Mouse (Mus musculus) layer of hippocampus, adult 11-12 months (tissue): ENCODE results near the gene Mylk.

Source experiments
- DNase-seq: peaks from one replicate; pipeline ENCODE4 v3.0.0; 2022; ENCODE audit warnings: low spot score

Gene Mylk

GRCm38 (mm10) chr16:34941915-34942314 is 196.9 kb downstream of the Mylk start:
- no peak for DNase-seq

- DNase-seq, result no peak
Measured at GRCm38 (mm10) chr16:34946301-34946700, 201.3 kb downstream of the Mylk start.

GRCm38 (mm10) chr16:34950935-34951334 is 205.9 kb downstream of the Mylk start:
- DNase-seq, result no peak

- no peak for DNase-seq
Measured at GRCm38 (mm10) chr16:34952254-34952653, 207.2 kb downstream of the Mylk start.

- DNase-seq, result no peak
Measured at GRCm38 (mm10) chr16:34952798-34953197, 207.8 kb downstream of the Mylk start.

GRCm38 (mm10) chr16:34953501-34953900 is 208.5 kb downstream of the Mylk start:
- DNase-seq, result no peak

GRCm38 (mm10) chr16:34957487-34958230 is 212.6 kb downstream of the Mylk start:
- no peak for DNase-seq

GRCm38 (mm10) chr16:34958667-34959066 is 213.7 kb downstream of the Mylk start:
- no peak for DNase-seq

- no peak for DNase-seq
Measured at GRCm38 (mm10) chr16:34959261-34959660, 214.3 kb downstream of the Mylk start.

- DNase-seq, result no peak
Measured at GRCm38 (mm10) chr16:34960243-34960642, 215.2 kb downstream of the Mylk start.

- no peak for DNase-seq
Measured at GRCm38 (mm10) chr16:34960866-34961582, 216.0 kb downstream of the Mylk start.

- DNase-seq, result no peak
Measured at GRCm38 (mm10) chr16:34962322-34962721, 217.3 kb downstream of the Mylk start.

- no peak for DNase-seq
Measured at GRCm38 (mm10) chr16:34963008-34963407, 218.0 kb downstream of the Mylk start.

GRCm38 (mm10) chr16:34966620-34967081 is 221.6 kb downstream of the Mylk start:
- DNase-seq, result no peak

- peak; percentile 82 for DNase-seq
Measured at GRCm38 (mm10) chr16:34967120-34967800, 222.2 kb downstream of the Mylk start.

- DNase-seq, result no peak
Measured at GRCm38 (mm10) chr16:34968181-34968580, 223.2 kb downstream of the Mylk start.

- no peak for DNase-seq
Measured at GRCm38 (mm10) chr16:34972471-34972870, 227.5 kb downstream of the Mylk start.

GRCm38 (mm10) chr16:34975544-34975943 is 230.5 kb downstream of the Mylk start:
- DNase-seq, result no peak

GRCm38 (mm10) chr16:34976630-34977029 is 231.6 kb downstream of the Mylk start:
- DNase-seq, result no peak

GRCm38 (mm10) chr16:34978018-34978417 is 233.0 kb downstream of the Mylk start:
- no peak for DNase-seq

GRCm38 (mm10) chr16:34981009-34981408 is 236.0 kb downstream of the Mylk start:
- DNase-seq, result no peak

GRCm38 (mm10) chr16:34984203-34985030 is 239.4 kb downstream of the Mylk start:
- peak; percentile 38 for DNase-seq
